In genomic region chr9:48197458-48197884, GRCm38 (mm10) we compare ENCODE assay signal across 14 mouse cellular contexts. TPM values are rescaled to one million over a fixed set of nuclear protein-coding genes. Genes with fewer than 3 reads are reported as not detected.
DNase-seq lines count a peak whose midpoint lies in the region; ATAC-seq and TF ChIP-seq lines count a peak whose summit lies in the region.
"Had no signal": no experiment of that assay in that cellular context is flagged by ENCODE, and none has a peak within 500 bp of the region (broad histone marks: within the 10 kb centered on the region; RNA-seq: fewer than 3 reads in every experiment).

No protein-coding gene starts in this region.

- no peaks in the 10 kb centered on the region for H3K27me3 ChIP-seq in forebrain, embryonic 10.5 days (ENCODE audit: poor library complexity, severe bottlenecking)
- no peaks in the 10 kb centered on the region for H3K27me3 ChIP-seq in forebrain, embryonic 11.5 days (ENCODE audit: control insufficient read depth, insufficient read depth, low read length)
- no peaks in the 10 kb centered on the region for H3K27me3 ChIP-seq in ES-Bruce4 (ENCODE audit: control insufficient read depth, insufficient read depth, low read length, poor library complexity, severe bottlenecking)
- no peaks in the 10 kb centered on the region for H3K27me3 ChIP-seq in forebrain, embryonic 16.5 days (replicated peaks; ENCODE audit: control insufficient read depth, insufficient read depth, low read length)
- H3K27me3 ChIP-seq in neural tube, embryonic 13.5 days: no peaks in the 10 kb centered on the region
- H3K27me3 ChIP-seq: liver, embryonic 13.5 days had no signal

- peaks cover 8% of the 10 kb centered on the region for H3K36me3 ChIP-seq in forebrain, embryonic 10.5 days (replicated peaks)
- H3K36me3 ChIP-seq in forebrain, embryonic 11.5 days (ENCODE audit: control insufficient read depth, insufficient read depth, low read length): no peaks in the 10 kb centered on the region
- no peaks in the 10 kb centered on the region for H3K36me3 ChIP-seq in ES-Bruce4 (ENCODE audit: control insufficient read depth, insufficient read depth, low read length, poor library complexity, severe bottlenecking)
- H3K36me3 ChIP-seq in forebrain, embryonic 16.5 days (ENCODE audit: control insufficient read depth, insufficient read depth): no peaks in the 10 kb centered on the region
- H3K36me3 ChIP-seq in neural tube, embryonic 13.5 days: no peaks in the 10 kb centered on the region
- H3K36me3 ChIP-seq: liver, embryonic 13.5 days had no signal

- intact Hi-C loops in left cerebral cortex, adult 2 months (cut with DNase I): no loop called here

- WGBS in forebrain, embryonic 10.5 days: 56% methylated on average over 12 of the region's 12 CpGs
- 37% methylated on average over 12 of the region's 12 CpGs for WGBS in forebrain, embryonic 11.5 days
- WGBS in forebrain, embryonic 16.5 days: 6% methylated on average over 12 of the region's 12 CpGs
- 19% methylated on average over 12 of the region's 12 CpGs for WGBS in neural tube, embryonic 13.5 days

- peaks cover 13% of the 10 kb centered on the region for H3K4me1 ChIP-seq in forebrain, embryonic 10.5 days
- H3K4me1 ChIP-seq in forebrain, embryonic 11.5 days (replicated peaks; ENCODE audit: control insufficient read depth, insufficient read depth, low read length): no peaks in the 10 kb centered on the region
- no peaks in the 10 kb centered on the region for H3K4me1 ChIP-seq in ES-Bruce4 (ENCODE audit: control insufficient read depth, insufficient read depth, low read length)
- H3K4me1 ChIP-seq in forebrain, embryonic 16.5 days (replicated peaks; ENCODE audit: control insufficient read depth, insufficient read depth, low read length): peaks cover 12% of the 10 kb centered on the region
- peaks cover 15% of the 10 kb centered on the region for H3K4me1 ChIP-seq in neural tube, embryonic 13.5 days (replicated peaks)
- H3K4me1 ChIP-seq: liver, embryonic 13.5 days had no signal

- DNase-seq in forebrain, embryonic 10.5 days (ENCODE audit: extremely low spot score, low spot score): no peak
- no peak for DNase-seq in forebrain, embryonic 11.5 days (ENCODE audit: low spot score)
- no peak for DNase-seq in kidney, postnatal 4 days
- no peak for DNase-seq in left cerebral cortex, adult 2 months (ENCODE audit: extremely low spot score in 1 of 2, low spot score in 2 of 2)
- no peak for DNase-seq in testis, postnatal 14 days (ENCODE audit: low spot score)
- DNase-seq: cerebellum, adult 8-10 months; embryo, embryonic 11 days; gastrocnemius, adult 2 months; heart, postnatal 14 days; liver, embryonic 13.5 days had no signal

- no peak overlapping the region for H3K9ac ChIP-seq in forebrain, embryonic 11.5 days (ENCODE audit: low read length)
- no peak overlapping the region for H3K9ac ChIP-seq in ES-Bruce4 (ENCODE audit: low read depth, poor library complexity, severe bottlenecking)
- H3K9ac ChIP-seq in forebrain, embryonic 16.5 days (replicated peaks; ENCODE audit: low read depth, low read length): no peak overlapping the region
- H3K9ac ChIP-seq in neural tube, embryonic 13.5 days: no peak overlapping the region
- H3K9ac ChIP-seq: liver, embryonic 13.5 days had no signal

- H3K4me3 ChIP-seq in forebrain, embryonic 10.5 days: no peak overlapping the region
- H3K4me3 ChIP-seq in forebrain, embryonic 11.5 days (ENCODE audit: low read depth, low read length): no peak overlapping the region
- H3K4me3 ChIP-seq in ES-Bruce4 (ENCODE audit: low read depth, low read length): no peak overlapping the region
- H3K4me3 ChIP-seq in forebrain, embryonic 16.5 days (replicated peaks; ENCODE audit: low read length): no peak overlapping the region
- H3K4me3 ChIP-seq in neural tube, embryonic 13.5 days: no peak overlapping the region
- H3K4me3 ChIP-seq in left cerebral cortex, adult 2 months: no peak overlapping the region
- H3K4me3 ChIP-seq: gastrocnemius, adult 2 months; liver, embryonic 13.5 days had no signal

- no peak for TF ChIP-seq POLR2A in ES-Bruce4 (IDR thresholded peaks at IDR 0.05; ENCODE audit: insufficient read depth, low read length)

- H3K4me2 ChIP-seq in forebrain, embryonic 11.5 days (ENCODE audit: low read depth, low read length, severe bottlenecking): no peak overlapping the region
- no peak overlapping the region for H3K4me2 ChIP-seq in forebrain, embryonic 16.5 days (ENCODE audit: low read length)
- H3K4me2 ChIP-seq in neural tube, embryonic 13.5 days: peak overlapping the region; percentile 26
- H3K4me2 ChIP-seq: liver, embryonic 13.5 days had no signal

- no peak for TF ChIP-seq CTCF in ES-Bruce4 (IDR thresholded peaks at IDR 0.05; ENCODE audit: low read depth, low read length)
- TF ChIP-seq CTCF in left cerebral cortex, adult 2 months (IDR thresholded peaks at IDR 0.05): no peak

- TF ChIP-seq EP300 in ES-Bruce4 (IDR thresholded peaks at IDR 0.05; ENCODE audit: insufficient read depth, low read depth, low read length): 0 out of 2 replicates have a peak, but pooled peaks have one; percentile 51

- ATAC-seq in forebrain, embryonic 11.5 days (replicated peaks; ENCODE audit: low FRiP score): no peak
- ATAC-seq in forebrain, embryonic 16.5 days: no peak
- no peak for ATAC-seq in neural tube, embryonic 13.5 days (ENCODE audit: low read depth)
- ATAC-seq: intestine, embryonic 16.5 days had no signal

- no peaks in the 10 kb centered on the region for H3K9me3 ChIP-seq in forebrain, embryonic 10.5 days
- H3K9me3 ChIP-seq in forebrain, embryonic 11.5 days (ENCODE audit: control insufficient read depth, low read length): no peaks in the 10 kb centered on the region
- no peaks in the 10 kb centered on the region; the same call in 1 of the 2 replicates for H3K9me3 ChIP-seq in ES-Bruce4 (replicated peaks; ENCODE audit: control insufficient read depth, insufficient read depth, low read length, poor library complexity, severe bottlenecking)
- H3K9me3 ChIP-seq in forebrain, embryonic 16.5 days (ENCODE audit: control insufficient read depth, low read length): no peaks in the 10 kb centered on the region
- no peaks in the 10 kb centered on the region for H3K9me3 ChIP-seq in neural tube, embryonic 13.5 days
- H3K9me3 ChIP-seq: liver, embryonic 13.5 days had no signal

- peak overlapping the region; percentile 41; the same call in 1 of the 2 replicates for H3K27ac ChIP-seq in forebrain, embryonic 10.5 days
- H3K27ac ChIP-seq in forebrain, embryonic 11.5 days (ENCODE audit: low read depth, low read length): no peak overlapping the region; the same call in 1 of the 2 replicates
- H3K27ac ChIP-seq in ES-Bruce4 (ENCODE audit: insufficient read depth, low read length): no peak overlapping the region
- H3K27ac ChIP-seq in forebrain, embryonic 16.5 days (ENCODE audit: low read length): peak overlapping the region; percentile 53
- no peak overlapping the region for H3K27ac ChIP-seq in neural tube, embryonic 13.5 days (replicated peaks)
- no peak overlapping the region for H3K27ac ChIP-seq in left cerebral cortex, adult 2 months
- H3K27ac ChIP-seq: gastrocnemius, adult 2 months; liver, embryonic 13.5 days had no signal

RNA-seq across cellular contexts. Expression of gene Nxpe4, which starts 35.6 kb away (rescaled TPM):
- polyA plus RNA-seq in forebrain, embryonic 10.5 days (2016; fragmentation: Nextera tagmentation; extraction: Ambion mirVana): 4.9 and 5.3 TPM in 2 replicates
- polyA plus RNA-seq in forebrain, embryonic 11.5 days (2014; fragmentation: Nextera tagmentation; extraction: Ambion mirVana): 7.8 and 7.9 TPM in 2 replicates
- polyA plus RNA-seq in ES-Bruce4 (2011; ENCODE audit: insufficient read depth, insufficient read length, low read depth, missing spikeins): 0.88 and 1.1 TPM in 2 replicates
- 7.4 and 7.8 TPM in 2 replicates for polyA plus RNA-seq in forebrain, embryonic 16.5 days (2015; fragmentation: Nextera tagmentation; extraction: Ambion mirVana)
- 6.5 and 7.2 TPM in 2 replicates for polyA plus RNA-seq in neural tube, embryonic 13.5 days (2015; fragmentation: Nextera tagmentation; extraction: Ambion mirVana)
- 10 to 100 TPM; 10.8 to 13.5 TPM for total RNA-seq in left cerebral cortex, adult 2 months (2021)

Comparison
In these comparisons a context has a peak if more than half of its experiments do, and no peak if none do; other contexts are left out.
1. H3K27ac ChIP-seq: peak in forebrain, embryonic 10.5 days (single experiment) and forebrain, embryonic 16.5 days (single experiment); none in forebrain, embryonic 11.5 days (single experiment), ES-Bruce4 (single experiment), neural tube, embryonic 13.5 days (single experiment) and left cerebral cortex, adult 2 months (single experiment).